Mouse (Mus musculus) B cell, adult 2 months (primary cell): ENCODE measurements at regions not wholly inside any gene's neighbourhood (a gene's known extent, or its start where the extent isn't known, plus 50 kb on each side); places are given as distances from the start of the nearest gene placed in this dataset.

Experiments
- DNase-seq, 2 experiments: peaks; one replicate each; pipeline ENCODE4 v3.0.0; 2022

DNA sequence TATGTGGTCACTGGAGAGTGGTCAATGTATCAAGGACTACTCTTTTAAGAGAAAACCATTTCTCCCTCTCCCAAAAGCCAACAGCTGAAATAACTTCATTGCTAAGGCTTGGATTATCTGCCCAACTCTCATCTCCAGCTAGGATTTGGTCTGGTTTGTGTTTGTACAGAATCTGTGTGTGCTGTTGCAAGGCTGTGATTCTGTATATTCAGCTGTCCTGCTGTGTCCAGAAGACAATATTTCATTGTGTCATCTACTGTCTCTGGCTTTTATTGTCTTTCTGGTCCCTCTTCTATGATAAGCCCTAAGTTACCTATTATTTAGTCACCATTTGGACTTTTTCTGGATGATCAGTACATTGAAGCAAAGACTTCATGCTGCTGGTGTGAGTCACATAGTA is 110.9 kb downstream of the Cenpc1 start:
- DNase-seq, result no peak

DNA sequence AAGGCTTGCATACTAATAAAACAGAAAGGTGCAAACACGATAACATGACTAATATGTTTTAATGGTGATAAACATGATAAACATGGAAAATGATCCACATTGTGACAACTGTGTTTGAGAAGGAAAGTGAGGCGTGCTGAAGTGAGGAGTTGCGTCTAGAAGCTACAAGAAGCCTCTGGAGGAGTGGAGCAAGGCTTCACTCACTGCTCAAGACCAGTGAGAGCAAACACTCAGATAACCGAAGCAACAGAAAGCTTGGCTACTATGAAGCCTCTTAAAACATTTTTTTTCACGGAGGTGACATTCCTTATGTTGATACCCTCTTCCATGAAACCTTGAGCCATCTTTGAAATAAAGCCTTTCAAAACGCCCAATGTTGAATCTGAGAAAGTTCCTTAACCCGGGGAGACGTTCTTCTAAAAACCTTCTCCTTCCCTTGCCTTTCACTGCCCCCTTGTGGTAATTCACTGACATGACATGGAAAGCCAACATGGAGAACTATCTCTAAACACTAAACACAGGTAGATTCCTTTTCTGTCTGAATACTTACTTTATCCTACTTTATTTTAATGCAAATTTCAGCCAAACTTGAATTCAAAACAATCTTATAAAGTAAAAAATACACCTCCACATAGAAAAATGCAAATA is 128.6 kb downstream of the Cenpc1 start:
- peak; percentile 1 to 5 for DNase-seq

DNA sequence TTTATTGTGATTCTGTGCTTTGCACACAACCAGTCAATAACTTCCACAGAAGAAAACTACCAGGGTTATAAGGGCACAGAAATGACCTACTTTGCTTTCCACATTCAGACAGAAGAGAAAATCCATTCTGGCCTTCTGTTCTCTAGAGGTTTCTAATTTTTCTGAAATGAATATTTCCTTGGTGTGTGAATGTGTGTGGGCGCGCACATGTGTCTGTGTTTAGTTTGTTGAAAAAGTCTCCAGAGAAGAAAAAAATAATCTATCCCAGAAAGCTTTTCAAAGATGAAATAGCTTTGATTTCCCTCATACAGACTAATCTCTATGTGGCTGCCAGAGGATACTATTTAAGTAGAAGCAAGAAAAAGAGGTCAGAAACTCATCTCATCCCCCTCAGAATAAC is 147.1 kb downstream of the Cenpc1 start:
- no peak for DNase-seq

DNA sequence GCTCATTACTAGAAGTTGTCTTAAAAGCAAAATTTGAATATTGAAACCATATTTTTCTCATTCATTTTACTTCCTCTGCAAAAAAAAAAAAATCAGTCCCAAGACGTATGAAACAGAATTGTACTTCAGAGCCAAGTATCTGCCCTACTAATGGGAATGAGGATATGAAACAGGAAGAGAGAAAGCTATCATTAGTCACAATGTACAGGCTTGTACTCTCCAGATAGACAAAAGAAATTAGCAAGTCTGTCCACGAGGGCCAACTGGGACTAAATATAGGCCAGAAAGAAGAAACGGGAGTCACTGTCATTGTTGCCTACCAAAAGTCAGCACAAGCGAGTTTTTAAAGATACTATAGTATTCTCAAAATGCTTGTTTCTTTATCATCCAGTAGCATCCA is 150.4 kb downstream of the Cenpc1 start:
- no peak for DNase-seq

DNA sequence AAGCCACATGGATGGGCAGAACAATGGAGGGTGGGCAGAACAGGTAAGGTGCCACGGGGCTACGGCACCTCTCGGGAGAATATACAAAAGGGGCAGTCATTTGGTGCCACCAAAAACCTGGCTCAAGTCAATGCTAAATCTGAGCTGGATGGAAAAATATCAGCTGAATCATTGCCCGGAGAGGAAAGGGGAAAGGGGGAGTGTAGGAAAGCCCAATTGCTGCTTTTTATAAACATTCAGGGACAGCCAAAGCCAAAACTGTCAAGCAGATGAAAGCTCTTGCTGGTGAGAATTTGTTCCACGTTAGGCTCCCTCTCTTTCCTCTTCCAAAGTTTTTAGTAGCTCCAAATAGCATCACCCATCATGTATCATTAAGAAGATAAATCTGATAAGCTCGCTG is 168.9 kb downstream of the Cenpc1 start:
- no peak for DNase-seq

DNA sequence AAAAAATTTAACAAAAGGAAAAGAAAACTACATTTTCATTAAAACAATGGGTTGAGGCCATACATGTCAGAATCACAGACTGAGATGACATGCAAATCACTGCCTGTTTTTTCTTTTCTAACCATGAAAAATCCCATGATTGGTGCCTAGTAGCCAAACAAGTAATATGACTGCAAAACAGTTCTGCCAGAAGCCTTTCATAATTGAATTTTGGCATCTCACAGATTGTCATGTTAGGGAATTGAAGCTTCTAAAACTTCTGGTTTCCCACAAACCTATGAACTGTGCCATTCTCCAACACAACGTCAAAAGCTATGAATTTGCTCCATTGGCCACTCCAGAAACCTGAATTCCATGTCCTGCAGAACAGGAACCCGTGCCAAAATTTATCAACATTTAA is 169.6 kb downstream of the Cenpc1 start:
- DNase-seq, result no peak

DNA sequence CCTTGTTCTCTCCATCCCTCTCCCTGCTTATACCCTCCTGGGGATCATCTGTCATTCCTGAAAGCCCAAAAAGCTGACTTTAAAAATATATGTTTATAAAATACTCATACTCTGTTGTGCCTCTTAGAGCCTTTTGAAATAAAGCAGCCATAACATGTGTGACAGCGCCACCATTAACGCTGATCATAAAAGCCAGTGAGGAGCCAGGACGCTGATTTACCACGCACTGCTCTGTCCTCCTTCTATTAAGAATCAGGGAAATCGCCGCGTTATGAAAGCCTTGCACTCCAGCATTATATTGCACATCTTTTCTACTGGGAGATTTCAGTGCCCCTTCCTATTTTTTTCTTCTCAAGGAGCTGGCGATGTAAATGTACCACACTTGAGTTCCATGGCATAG is 195.1 kb downstream of the Cenpc1 start:
- DNase-seq, result no peak

DNA sequence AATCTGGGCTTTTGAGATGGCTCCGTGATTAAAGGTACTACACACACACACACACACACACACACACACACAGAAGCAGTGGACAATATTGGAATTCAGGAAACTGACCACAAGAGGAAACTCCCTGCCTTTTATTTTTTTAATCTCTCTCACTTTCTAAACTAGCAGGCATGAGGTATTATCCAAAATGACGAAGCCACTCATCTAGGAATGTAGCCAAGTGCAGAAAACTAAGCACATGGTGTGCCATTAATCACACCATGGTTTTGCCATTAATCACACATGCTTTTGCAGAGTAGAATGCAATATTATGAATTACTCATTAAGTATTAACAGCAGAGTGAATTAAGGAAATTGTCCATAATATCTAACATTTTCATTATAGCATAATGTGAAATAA is 232.8 kb downstream of the Cenpc1 start:
- DNase-seq, result no peak

DNA sequence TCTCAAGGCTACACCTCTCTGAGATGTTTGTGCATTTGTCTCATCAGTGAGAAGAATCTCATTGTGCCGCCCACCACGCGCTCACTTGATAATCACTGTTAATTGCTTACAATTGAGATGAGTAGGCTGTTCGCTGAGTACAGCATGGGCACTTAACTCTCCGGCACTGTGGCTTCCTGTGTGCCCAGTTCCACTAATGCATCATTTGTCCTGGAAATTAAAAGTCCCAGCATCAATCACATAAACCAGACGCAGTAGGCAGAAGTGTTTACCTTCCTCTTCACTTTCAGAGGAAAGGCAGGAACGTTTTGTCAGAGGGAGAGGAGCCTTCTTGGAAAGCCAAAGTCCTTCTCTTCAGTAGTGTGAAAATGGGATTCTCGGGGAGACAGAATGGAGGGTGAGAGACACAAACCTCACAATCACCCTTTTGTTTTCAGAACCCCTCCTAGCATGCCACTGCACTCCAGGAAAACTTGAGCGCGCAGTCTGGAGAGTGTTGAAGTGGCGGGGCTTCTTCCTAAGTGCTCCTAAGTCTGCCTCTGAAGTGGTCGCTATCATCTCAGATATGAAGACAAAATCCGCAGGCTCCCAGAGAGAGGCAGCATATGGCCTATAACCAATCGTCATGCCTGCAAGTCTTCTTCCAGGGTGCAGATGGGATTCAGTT is 269.7 kb downstream of the Cenpc1 start:
- no peak for DNase-seq

DNA sequence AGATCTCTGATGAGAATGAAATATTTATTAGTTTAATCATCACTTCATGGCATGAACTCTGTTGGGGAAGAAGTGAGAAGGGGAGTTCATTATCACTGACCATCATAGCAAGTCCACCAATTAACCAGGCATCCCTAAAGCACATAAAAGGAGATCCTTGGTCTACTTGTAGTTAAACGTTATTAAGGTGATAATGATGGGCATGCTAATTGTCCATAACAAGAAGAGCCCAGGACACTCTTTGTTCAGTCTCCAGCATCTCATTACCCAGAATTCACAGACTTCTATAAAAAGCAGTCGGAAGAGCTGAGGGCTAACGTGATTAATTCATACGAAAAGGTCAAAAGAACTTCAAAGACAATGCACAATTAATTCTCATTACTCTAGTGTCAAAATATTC is 272.2 kb downstream of the Cenpc1 start:
- no peak for DNase-seq

DNA sequence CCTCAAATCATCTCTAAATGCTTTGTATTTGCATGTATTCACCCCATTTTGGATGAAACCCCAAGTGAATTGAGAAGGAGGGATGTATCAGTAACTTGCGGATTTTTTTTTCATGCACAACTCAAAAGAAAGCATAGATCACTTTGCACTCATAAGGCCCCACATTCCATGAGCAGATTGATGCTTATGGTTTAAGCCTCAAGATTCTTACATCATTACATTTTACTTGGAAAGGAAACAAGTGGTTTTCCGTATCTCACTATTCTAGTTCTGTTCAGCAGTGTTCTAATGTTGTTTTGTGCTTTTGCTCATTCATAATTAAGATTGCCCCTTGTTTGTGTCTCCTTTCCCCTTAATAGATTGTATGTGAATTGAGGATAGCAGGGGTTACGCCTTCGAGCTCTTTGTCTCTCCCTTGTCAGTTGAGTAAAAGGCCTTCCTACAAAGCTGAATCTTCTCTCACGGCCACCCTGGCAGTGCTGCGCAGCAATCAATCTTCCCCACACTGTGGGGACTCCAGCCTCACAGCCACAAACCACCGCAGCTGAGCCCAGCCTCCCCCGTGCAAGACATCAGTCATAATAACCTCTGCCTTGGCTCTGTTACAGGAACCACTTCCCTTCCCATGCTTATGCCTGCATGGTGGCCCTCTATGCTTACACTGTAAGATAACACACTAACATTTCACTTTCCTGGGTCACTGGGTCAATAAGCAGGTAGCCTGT is 284.5 kb downstream of the Cenpc1 start:
- no peak for DNase-seq

DNA sequence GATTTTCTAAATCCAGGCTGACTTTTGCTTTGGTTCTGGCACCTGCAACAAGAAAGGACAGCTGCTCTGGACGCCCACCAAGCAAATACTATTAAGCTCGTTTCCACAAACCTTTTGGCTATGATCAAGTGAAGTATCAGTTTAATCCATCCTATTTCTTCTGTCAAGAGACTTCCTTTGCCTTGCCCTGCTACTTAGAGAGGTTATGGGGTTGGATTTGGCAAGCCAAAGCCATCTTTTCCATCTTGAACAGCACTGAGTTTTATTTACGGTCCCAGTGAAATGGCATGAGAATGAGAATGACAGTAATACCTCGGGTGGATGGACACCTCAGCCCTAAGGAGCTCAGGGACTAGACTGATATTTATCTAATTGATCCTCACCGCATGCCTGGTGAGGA is 285.4 kb downstream of the Cenpc1 start:
- no peak for DNase-seq

DNA sequence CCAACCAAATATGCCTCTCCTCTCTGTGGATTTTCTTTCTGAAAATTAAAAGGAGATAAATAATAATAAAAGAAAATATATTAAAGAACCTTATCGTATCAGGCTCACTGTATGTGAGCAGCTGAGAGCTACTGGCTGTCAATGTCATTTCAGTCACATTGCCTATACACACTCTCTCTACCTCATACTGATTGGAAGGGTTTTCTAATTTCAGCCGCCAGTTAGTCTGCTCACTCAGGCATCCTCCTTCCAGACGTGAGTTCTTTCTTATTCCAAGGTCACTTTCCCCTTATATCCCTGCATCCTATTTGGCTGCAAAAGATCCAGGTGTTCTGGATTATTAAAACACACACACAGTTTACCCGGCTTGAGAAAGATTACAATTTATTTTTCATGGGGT is 286.2 kb downstream of the Cenpc1 start:
- no peak for DNase-seq

DNA sequence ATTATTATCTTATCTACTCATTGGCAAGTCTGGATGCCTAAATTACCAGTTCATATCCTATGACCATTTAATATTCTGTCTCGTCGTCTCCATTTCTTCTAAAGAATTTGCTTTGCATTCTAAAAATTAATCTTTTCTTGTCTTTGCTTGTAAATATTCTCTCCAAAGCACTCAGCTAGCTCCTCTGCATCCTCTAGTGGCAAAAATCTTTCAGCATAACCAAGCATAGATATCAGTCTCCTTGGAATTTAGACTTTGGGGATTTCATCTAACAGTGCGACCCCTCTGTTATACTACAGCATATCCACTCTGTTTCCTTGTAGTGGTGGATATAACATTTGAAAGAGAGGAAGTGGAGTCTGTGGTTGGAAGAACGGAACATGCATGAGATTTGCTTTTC is 292.7 kb downstream of the Cenpc1 start:
- no peak for DNase-seq

DNA sequence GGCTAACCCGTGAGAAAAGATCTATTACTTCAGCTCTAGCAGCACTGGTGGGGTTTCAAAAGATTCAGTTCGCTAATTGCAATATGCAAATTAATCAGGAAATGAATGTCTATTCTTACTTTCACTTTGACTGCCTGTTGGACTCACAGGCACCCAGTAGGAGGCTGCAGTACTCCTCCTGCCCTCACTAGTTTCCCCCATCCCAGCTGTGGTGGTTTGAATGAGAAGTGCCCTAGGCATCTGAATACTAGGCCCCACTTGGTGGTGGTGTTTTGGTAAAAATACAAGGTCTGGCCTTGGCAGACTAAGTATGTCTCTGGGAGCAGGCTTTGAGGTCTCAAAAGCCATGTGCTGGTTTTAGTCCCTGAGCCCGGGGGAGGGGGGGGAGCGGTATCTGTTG is 293.3 kb downstream of the Cenpc1 start:
- peak; percentile 30 to 35 for DNase-seq

DNA sequence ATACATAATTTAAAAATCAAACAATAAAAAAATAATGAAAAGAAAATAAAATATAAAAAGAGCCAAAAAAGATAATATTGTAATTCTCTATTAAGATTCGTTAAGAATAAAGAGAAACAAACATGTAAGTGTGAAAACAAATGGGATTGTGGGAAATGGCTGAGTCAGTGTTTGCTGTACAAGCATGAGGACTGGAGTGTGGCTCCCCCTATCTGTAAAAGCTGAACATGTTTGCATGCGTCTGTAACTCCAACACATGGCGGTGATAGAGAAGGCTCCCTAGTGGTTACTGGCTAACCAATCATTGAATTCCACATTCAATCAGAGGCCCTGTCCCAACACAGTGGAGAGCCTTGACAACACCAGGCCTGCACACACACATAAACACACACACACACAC is 298.2 kb downstream of the Cenpc1 start:
- DNase-seq, result no peak

DNA sequence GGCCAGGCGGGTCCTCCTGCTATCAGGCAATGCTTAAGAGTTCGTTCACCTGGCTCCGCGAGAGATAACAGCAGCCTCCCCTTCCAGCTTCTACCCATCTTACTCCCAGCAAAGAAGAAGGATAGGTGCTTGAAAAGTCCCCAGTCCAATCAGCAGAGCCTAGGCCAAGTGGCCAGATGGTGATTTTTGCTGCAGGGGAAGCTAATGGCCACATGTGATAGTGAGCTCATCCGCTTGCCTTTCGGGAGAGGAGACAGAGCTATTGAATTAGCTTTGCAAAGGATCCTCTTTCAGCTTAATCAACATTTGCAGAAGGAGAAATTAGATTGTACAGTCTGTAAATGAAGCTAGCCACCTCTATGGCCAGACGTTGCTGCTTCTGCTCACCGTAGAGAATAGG is 308.7 kb downstream of the Cenpc1 start:
- no peak for DNase-seq

DNA sequence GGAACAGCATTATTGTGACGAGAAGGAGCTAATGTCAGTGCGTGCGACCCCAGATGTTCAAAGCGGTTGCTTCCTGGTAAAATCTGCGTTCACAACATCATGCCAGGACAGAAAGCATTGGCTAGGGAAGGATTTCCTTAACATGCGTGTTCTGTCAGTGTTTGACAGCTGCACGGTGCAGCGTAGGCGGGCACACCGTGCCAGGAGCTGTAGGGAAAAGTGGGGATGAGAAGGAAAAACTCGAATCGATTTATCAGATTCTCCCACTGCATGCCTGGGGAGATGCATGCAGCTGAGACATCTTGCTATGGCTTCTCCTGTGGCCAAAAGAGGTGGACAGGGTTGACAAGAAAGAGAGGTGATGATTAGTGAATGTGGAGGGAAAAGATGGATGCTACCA is 311.2 kb downstream of the Cenpc1 start:
- no peak for DNase-seq

DNA sequence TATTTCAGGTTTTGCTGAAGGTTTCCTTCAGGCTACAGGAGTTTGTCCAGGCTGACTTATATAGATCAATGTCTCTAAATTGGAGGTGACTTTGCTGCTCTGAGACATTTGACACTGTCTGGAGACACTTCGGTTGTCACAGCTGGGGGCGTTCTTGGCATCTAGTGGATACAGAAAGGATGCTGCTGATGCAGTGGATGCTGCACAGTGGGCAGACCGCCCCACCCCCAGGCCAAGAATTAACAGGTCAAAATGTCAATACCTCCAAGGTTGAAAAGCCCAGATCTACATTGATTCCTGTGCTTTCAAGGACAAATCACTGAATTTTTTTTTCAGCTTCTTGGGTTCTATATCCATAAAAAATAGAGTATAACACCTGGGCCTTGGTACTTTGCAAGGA is 312.3 kb downstream of the Cenpc1 start:
- no peak for DNase-seq

DNA sequence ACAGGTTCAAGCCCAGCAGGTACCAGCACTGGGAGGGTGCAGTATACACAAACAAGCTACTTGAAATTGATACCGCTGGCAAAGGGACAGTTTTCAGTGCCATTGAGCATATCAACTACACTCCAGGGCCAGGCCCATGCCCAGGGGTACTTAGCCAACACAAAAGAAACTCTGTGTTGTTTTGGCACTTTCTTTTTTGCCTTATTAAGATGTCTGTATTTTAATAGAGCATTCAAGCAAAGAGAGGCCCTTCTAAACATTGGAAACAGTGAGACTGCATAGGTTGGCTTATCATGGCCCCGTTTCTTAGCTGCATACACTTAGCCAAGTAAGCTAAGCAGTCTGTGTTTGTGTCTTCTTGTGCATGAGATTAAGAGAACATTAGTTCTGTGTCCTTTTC is 313.7 kb downstream of the Cenpc1 start:
- no peak for DNase-seq

DNA sequence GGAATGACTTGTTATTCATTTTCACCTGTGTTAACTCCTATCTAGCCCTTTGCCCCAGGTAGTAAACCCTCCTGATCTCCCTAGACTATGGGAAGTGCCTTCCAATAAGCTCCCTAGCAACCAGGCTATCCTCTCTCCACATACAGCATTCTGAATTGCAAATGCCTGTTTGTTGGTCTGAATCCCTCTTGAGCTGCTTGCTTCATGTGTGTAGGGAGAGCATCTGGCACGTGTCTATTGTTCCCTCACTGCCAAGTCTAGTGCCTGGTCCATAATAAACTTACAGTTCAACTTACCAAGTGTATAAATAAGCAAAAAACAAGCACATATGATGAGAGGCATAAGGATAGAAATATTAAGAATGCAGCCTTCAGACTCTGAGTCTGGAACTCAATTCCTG is 314.5 kb downstream of the Cenpc1 start:
- DNase-seq, result no peak

DNA sequence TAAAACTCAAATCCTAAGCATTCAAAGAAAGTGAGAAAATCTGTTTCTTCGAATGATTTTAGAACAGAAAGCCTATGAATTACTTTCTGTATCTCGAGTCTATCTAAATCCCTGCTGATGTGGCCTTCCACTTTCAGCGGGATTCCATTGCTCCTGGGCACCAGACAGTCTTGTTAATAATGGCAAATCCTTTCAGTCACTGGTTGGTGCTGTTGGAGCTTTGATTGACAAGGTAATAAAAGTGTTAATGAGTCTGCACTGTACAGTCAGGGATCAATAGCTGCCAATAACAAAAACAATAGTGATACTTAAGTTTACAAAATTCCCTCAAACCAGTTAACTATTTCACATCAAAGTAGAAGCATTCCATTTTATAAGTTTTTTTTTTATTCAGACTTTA is 335.8 kb downstream of the Cenpc1 start:
- DNase-seq, result no peak

DNA sequence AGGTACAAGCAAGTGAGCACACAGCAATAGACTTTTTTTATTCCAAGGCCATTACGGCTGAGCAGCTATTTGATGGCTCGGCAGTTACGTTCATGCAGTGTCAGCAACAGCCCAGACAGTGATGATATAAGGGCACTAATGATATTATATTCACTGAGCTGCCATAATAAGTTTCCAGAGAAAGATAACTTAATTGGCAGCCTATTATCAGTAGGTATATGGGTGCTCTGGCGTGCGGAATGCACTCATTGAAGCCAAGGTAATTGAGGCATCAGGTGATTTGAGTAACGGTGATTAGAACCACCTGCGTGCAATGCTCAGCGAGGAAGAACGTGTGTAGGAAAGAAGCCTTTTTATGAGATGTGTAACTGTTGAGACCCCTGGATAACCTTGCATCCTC is 358.0 kb downstream of the Cenpc1 start:
- DNase-seq, result no peak

DNA sequence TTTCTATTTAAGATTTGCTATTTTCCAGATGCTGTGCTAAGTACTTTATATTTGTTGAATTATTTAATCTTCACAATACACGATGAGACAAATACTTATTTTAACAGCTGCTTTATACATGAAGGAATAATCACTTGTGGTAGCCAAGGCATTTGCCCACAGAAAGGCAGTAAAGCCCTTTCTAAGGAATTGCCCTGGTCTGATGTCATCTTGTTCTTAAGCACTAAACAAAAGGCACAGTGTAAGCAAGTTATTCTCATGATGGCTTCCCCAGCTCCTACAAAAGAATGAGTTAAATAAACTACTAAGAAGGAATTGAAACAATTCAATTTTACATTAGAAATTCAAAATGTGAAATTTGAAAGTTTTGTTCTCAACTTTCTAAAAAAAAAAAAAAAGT is 358.8 kb downstream of the Cenpc1 start:
- no peak for DNase-seq

DNA sequence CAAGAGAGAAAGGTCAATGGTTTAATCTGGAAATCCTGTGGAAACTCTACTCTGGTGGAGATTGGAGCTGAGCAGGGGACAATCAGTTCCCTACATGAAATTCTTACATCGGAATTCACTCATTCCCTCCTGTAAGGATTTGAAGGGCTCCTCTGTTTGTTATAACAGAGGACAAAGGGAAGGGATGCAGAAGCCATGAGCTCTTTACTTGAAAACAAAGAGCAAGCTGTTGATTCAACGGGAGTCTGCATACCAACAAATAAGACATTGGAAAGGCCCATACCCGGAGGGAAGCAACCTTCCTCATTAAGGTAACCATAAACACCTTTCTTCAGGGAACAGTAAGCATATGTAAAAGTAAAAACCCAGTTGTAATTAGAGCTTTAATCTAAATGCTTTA is 359.3 kb downstream of the Cenpc1 start:
- DNase-seq, result no peak
